ENCODE assay signal across 12 mouse cellular contexts in genomic region chr14:105522279-105522678, GRCm38 (mm10).
"Had no signal": no experiment of that assay in that cellular context is flagged by ENCODE, and none has a peak within 500 bp of the region (broad histone marks: within the 10 kb centered on the region; RNA-seq: fewer than 3 reads in every experiment).

No protein-coding gene starts in this region.

- H3K27ac ChIP-seq: left cerebral cortex, adult 2 months; limb, embryonic 10.5 days; liver, embryonic 15.5 days; midbrain, embryonic 13.5 days had no signal

- H3K4me3 ChIP-seq: left cerebral cortex, adult 2 months; limb, embryonic 10.5 days; liver, embryonic 15.5 days; midbrain, embryonic 13.5 days had no signal

- ATAC-seq: lung, postnatal 0 days; midbrain, embryonic 13.5 days had no signal

- H3K36me3 ChIP-seq: limb, embryonic 10.5 days; liver, embryonic 15.5 days; midbrain, embryonic 13.5 days had no signal

- H3K27me3 ChIP-seq: liver, embryonic 15.5 days; midbrain, embryonic 13.5 days had no signal

- DNase-seq: kidney, postnatal 25 days; lung, adult 2 months; lung, postnatal 36 days; right cerebral cortex, adult 18-20 months; right cerebral cortex, postnatal 25 days; thymus, postnatal 4 days had no signal

- H3K4me2 ChIP-seq: liver, embryonic 11.5 days; liver, embryonic 15.5 days; midbrain, embryonic 13.5 days had no signal

- H3K9ac ChIP-seq: liver, embryonic 15.5 days; midbrain, embryonic 13.5 days had no signal

- H3K9me3 ChIP-seq: limb, embryonic 10.5 days; liver, embryonic 15.5 days; midbrain, embryonic 13.5 days had no signal

- H3K4me1 ChIP-seq: limb, embryonic 10.5 days; liver, embryonic 15.5 days; midbrain, embryonic 13.5 days had no signal
